Mouse (Mus musculus) lung, postnatal 0 days (tissue): ENCODE results near the gene D7Ertd443e. TPM values are rescaled to one million over a fixed set of nuclear protein-coding genes. Genes with fewer than 3 reads are reported as not detected.

Experiments used
- ATAC-seq: fragments of 200-750 bp; cut with Nextera tagmentation; 2 replicates; pipeline ENCODE4 v1.8.0; 2017; ENCODE audit warnings: moderate library complexity
- DNase-seq: peaks from one replicate; pipeline ENCODE4 v3.0.0-alpha.2; 2016; ENCODE audit warnings: low spot score
- H3K27ac ChIP-seq: fragments of 300-500 bp; sonication (generic); 2 replicates; pipeline ENCODE4 v1.5.1; 2014; ENCODE audit warnings: antibody characterized with exemption, mild to moderate bottlenecking, low read length, mixed read lengths
- H3K27me3 ChIP-seq: fragments of 300-500 bp; sonication (generic); replicated peaks from 2 replicates; pipeline ENCODE4 v1.6.1; 2014; ENCODE audit warnings: low read length, mixed read lengths; ENCODE audit not compliant: insufficient read depth
- H3K36me3 ChIP-seq: fragments of 300-500 bp; sonication (generic); 2 replicates; pipeline ENCODE4 v1.6.1; 2014; ENCODE audit warnings: low read length, mixed read lengths; ENCODE audit not compliant: insufficient read depth
- H3K4me1 ChIP-seq: fragments of 300-500 bp; sonication (generic); 2 replicates; pipeline ENCODE4 v1.6.1; 2014; ENCODE audit warnings: antibody characterized with exemption, low read depth, low read length, mixed read lengths; ENCODE audit not compliant: insufficient read depth
- H3K4me2 ChIP-seq: fragments of 300-500 bp; sonication (generic); replicated peaks from 2 replicates; pipeline ENCODE4 v1.6.1; 2014; ENCODE audit warnings: low read depth, mild to moderate bottlenecking, low read length, moderate library complexity, mixed read lengths
- H3K4me3 ChIP-seq: fragments of 300-500 bp; sonication (generic); 2 replicates; pipeline ENCODE4 v1.5.1; 2014; ENCODE audit warnings: low read depth, low read length
- H3K9ac ChIP-seq: fragments of 300-500 bp; sonication (generic); replicated peaks from 2 replicates; pipeline ENCODE4 v1.6.1; 2014; ENCODE audit warnings: low read depth, mild to moderate bottlenecking
- H3K9me3 ChIP-seq: fragments of 300-500 bp; sonication (generic); 2 replicates; pipeline ENCODE4 v1.6.1; 2016; ENCODE audit warnings: low read length, mixed read lengths
- CTCF ChIP-seq: IDR thresholded peaks from 2 replicates; pipeline ENCODE4 v1.5.1; 2016; ENCODE audit warnings: antibody characterized with exemption, mild to moderate bottlenecking
- EP300 ChIP-seq: IDR thresholded peaks from 2 replicates; pipeline ENCODE4 v1.6.1; 2016; ENCODE audit warnings: antibody characterized with exemption, mild to moderate bottlenecking, control low read depth
- WGBS: fragments of 180-500 bp; shearing (Covaris S2); extraction: QIAGEN DNeasy Blood & Tissue Kit; methylation state at CpG from one replicate; pipeline ENCODE4 v1.1.7; 2014; 5-methylcytosine and 5-hydroxymethylcytosine counted together
- polyA plus RNA-seq: library from polyadenylated mRNA; unstranded; fragments of >200 nt; fragmentation: Nextera tagmentation; extraction: Ambion mirVana; gene quantifications from 2 replicates; pipeline ENCODE4 v1.2.1, GENCODE M21; 2015

The D7Ertd443e gene
- polyA plus RNA-seq, 1 experiment from 2014 or later, result 0.17 TPM

DNA sequence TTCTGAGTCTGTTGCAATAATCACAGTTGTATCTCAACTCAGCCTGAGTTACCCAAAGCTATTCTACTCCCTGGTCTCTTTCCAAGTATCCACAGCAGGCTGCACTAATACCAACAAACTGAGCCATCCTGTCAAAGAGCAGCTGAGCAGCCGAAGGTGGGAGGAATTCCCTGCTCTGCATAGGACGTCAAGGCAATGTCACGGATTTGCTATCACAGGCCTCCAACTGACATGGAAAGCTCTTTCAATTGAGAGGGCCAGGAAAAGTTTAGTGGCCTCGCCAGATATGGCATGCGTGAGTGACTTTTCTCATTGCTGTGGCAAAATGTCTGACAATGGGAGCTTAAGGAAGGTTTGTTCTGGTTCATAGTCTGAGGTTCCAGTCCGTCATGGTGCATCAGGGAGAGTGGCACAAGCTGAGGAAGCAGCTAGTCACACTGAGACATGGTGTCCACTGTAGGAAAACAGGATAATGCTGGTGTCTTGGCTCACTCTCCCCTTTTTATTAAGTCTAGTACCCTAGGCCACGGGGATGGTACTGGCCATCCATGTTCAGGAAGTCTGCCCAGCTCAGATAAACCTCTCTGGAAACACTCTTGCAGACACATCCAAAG is 23.1 kb downstream of the D7Ertd443e start:
- ATAC-seq (no peak), DNase-seq (no peak)
- WGBS, result 83% methylated on average over 7 of the region's 7 CpGs
- no peak overlapping the region for H3K4me2 ChIP-seq
- no peaks in the 10 kb centered on the region for H3K36me3 ChIP-seq
- H3K27ac ChIP-seq, result no peak overlapping the region
- no peaks in the 10 kb centered on the region for H3K27me3 ChIP-seq
- H3K4me3 ChIP-seq, result no peak overlapping the region
- H3K4me1 ChIP-seq, result no peaks in the 10 kb centered on the region
- TF ChIP-seq EP300, result no peak
- TF ChIP-seq CTCF, result no peak
- no peak overlapping the region for H3K9ac ChIP-seq
- no peaks in the 10 kb centered on the region for H3K9me3 ChIP-seq

DNA sequence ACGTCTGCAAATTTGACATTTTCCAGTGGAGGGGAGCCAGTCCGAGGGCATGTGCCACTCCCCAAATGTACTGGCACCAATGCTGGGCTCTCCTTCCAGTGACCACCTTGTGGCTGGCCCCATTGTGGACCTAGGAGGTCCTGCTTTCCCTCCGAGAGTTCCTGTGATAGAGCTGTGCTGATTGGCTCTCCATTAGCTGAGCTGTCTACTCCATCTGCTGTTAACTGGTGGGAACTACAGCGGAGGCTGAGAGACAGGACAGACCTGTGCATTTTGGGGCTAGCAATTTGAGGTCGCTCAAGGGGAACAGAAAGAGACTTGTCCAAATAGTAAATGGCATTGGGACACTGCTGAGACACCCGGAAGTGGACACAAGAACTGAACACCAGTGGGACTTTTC is 36.6 kb downstream of the D7Ertd443e start:
- no peak for TF ChIP-seq EP300
- TF ChIP-seq CTCF, result peak; percentile 97
- H3K4me3 ChIP-seq, result no peak overlapping the region
- 25% methylated on average over 6 of the region's 6 CpGs for WGBS
- no peaks in the 10 kb centered on the region for H3K9me3 ChIP-seq
- H3K4me1 ChIP-seq, result no peaks in the 10 kb centered on the region
- H3K27me3 ChIP-seq, result no peaks in the 10 kb centered on the region
- ATAC-seq (peak; percentile 58), DNase-seq (peak; percentile 79)
- no peak overlapping the region for H3K9ac ChIP-seq
- H3K4me2 ChIP-seq, result no peak overlapping the region
- no peak overlapping the region for H3K27ac ChIP-seq
- H3K36me3 ChIP-seq, result no peaks in the 10 kb centered on the region

DNA sequence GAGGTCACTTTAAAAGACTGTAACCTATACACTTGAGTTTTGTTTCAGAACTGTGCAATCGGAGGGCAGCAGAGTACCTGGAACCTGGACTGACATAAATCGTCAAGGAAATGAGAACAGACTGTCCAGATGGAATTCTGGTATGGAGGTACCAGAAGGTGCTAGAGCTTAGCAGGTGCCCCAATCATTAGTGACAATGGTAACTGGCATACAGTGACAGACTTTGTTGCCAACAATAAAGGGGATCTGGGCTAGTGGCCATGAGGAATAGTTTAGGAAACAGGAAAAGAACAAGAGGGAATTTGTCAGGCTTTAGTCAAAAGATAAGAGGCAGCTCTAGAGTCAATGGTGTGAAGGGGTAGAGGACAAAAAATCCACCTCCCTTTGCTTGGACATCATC is 43.3 kb downstream of the D7Ertd443e start:
- H3K36me3 ChIP-seq, result no peaks in the 10 kb centered on the region
- H3K27ac ChIP-seq, result no peak overlapping the region
- no peaks in the 10 kb centered on the region for H3K4me1 ChIP-seq
- H3K4me3 ChIP-seq, result no peak overlapping the region
- no peak for ATAC-seq
- 62% methylated on average over 2 of the region's 2 CpGs for WGBS
- peak; percentile 7 for DNase-seq
- H3K9me3 ChIP-seq, result no peaks in the 10 kb centered on the region
- H3K9ac ChIP-seq, result no peak overlapping the region
- TF ChIP-seq CTCF (no peak), EP300 (no peak)
- H3K27me3 ChIP-seq, result no peaks in the 10 kb centered on the region
- no peak overlapping the region for H3K4me2 ChIP-seq

DNA sequence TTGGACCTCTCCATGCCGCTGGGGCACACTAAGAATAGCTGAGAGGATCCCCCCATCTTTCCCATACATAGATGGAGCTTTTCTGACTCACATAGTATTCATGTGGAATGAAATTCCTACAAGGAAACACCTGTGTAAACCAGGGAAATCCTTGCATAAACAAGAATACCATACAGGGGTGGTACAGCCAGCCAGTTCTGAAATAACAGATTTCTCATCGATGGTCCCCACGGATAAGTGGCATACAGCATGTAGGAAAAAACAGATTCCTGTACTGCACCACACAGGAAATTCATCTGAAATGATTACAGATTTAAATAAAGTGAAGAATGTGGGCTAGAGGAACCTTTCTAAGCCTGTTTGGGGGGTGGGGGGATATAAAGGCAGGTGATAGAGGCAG is 49.5 kb downstream of the D7Ertd443e start:
- H3K9me3 ChIP-seq, result no peaks in the 10 kb centered on the region
- ATAC-seq (peak; percentile 63), DNase-seq (peak; percentile 17)
- H3K27me3 ChIP-seq, result no peaks in the 10 kb centered on the region
- no peak overlapping the region for H3K9ac ChIP-seq
- TF ChIP-seq CTCF, result no peak
- TF ChIP-seq EP300, result peak; percentile 96
- H3K4me1 ChIP-seq, result no peaks in the 10 kb centered on the region
- H3K27ac ChIP-seq, result no peak overlapping the region
- H3K36me3 ChIP-seq, result no peaks in the 10 kb centered on the region
- no peak overlapping the region for H3K4me2 ChIP-seq
- no peak overlapping the region for H3K4me3 ChIP-seq
- WGBS, result 62% methylated on average over 3 of the region's 3 CpGs

DNA sequence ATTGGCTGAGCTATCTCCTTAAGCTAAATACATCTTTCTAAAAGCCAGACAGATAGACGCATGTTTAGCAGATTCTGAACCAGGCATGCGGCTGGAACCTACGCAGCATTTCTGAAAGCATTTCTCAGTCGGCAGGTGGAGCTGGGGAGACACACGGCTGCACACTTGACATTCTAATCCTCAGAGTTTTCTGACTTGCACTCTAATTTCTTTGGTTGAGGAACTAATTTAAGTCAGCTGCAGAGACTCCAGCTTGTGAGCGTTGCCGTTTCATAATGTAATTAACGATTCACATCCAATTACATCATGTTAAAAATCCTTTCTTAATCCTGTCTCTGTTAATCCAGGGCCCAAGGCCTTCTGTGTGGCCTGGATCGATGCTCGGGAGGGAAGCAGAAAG is 64.5 kb downstream of the D7Ertd443e start:
- 78% methylated on average over 10 of the region's 10 CpGs for WGBS
- no peak overlapping the region for H3K4me2 ChIP-seq
- H3K9ac ChIP-seq, result no peak overlapping the region
- no peaks in the 10 kb centered on the region for H3K9me3 ChIP-seq
- H3K36me3 ChIP-seq, result no peaks in the 10 kb centered on the region
- ATAC-seq (no peak), DNase-seq (no peak)
- no peaks in the 10 kb centered on the region for H3K27me3 ChIP-seq
- H3K27ac ChIP-seq, result no peak overlapping the region
- TF ChIP-seq EP300, result no peak
- peak; percentile 28 for TF ChIP-seq CTCF
- H3K4me3 ChIP-seq, result no peak overlapping the region
- no peaks in the 10 kb centered on the region for H3K4me1 ChIP-seq

DNA sequence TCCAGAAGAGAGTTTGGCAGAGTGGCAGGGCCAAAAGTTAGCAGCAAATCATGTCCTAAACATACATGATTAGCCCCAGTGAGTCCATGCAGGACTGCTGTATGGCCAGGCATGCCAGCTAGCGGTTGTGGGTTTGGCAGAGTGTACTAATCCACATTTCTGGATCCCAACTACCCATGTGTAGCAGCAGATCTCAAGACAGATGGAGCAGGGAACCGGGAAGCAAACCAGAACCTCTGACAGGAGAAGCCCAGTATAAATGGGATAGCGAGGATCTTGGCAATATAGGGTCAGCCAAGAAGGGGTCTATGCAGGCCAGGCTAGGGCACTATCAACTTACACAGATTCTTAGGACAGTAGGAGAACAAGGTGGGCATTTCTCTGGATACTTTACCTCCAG is 83.4 kb downstream of the D7Ertd443e start:
- Histone ChIP-seq H3K4me2 (no peak overlapping the region), H3K9ac (no peak overlapping the region), H3K27me3 (no peaks in the 10 kb centered on the region), H3K36me3 (no peaks in the 10 kb centered on the region), H3K4me1 (no peaks in the 10 kb centered on the region), H3K9me3 (no peaks in the 10 kb centered on the region), H3K4me3 (no peak overlapping the region), H3K27ac (no peak overlapping the region)
- 96% methylated on average over 3 of the region's 3 CpGs for WGBS
- DNase-seq (no peak), ATAC-seq (no peak)
- TF ChIP-seq EP300, result no peak

DNA sequence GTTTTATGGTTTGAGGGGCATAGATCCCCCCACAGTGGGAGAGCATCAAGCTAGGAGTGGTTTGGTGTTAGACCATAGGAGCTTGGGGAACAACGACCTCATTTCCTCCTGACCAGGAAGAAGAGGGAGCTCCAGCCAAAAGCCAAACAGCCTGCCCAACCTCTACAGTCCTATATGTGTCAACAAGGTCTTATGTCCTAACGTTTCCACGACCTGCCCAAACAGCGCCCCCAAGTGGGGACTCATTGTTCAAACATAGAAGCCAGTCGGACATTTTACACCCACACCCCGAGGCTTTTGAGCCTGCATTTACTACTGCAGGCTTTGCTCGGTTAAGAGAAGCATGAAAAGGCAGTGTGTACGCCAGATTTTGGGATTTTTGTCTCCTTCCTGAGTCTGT is 84.2 kb downstream of the D7Ertd443e start:
- Histone ChIP-seq H3K4me1 (no peaks in the 10 kb centered on the region), H3K9me3 (no peaks in the 10 kb centered on the region), H3K27ac (no peak overlapping the region), H3K4me2 (no peak overlapping the region), H3K4me3 (no peak overlapping the region), H3K27me3 (no peaks in the 10 kb centered on the region), H3K36me3 (no peaks in the 10 kb centered on the region), H3K9ac (no peak overlapping the region)
- WGBS, result 47% methylated on average over 8 of the region's 8 CpGs
- DNase-seq (peak; percentile 68), ATAC-seq (peak; percentile 46)
- TF ChIP-seq CTCF, result peak; percentile 74
- TF ChIP-seq EP300, result 0 out of 2 replicates have a peak, but pooled peaks have one; percentile 13
